Mouse (Mus musculus) ES-Bruce4 (cell line): ENCODE measurements around the gene Mpzl3.

Experiments used
- CTCF ChIP-seq: IDR thresholded peaks from one replicate; pipeline ENCODE4 v1.8.1; 2011; ENCODE audit warnings: low read depth, low read length
- EP300 ChIP-seq: IDR thresholded peaks from 2 replicates; pipeline ENCODE4 v1.6.1; 2011; ENCODE audit warnings: low read depth, low read length; ENCODE audit not compliant: insufficient read depth
- POLR2A ChIP-seq: IDR thresholded peaks from one replicate; pipeline ENCODE4 v1.8.1; 2011; ENCODE audit warnings: low read length; ENCODE audit not compliant: insufficient read depth

DNA sequence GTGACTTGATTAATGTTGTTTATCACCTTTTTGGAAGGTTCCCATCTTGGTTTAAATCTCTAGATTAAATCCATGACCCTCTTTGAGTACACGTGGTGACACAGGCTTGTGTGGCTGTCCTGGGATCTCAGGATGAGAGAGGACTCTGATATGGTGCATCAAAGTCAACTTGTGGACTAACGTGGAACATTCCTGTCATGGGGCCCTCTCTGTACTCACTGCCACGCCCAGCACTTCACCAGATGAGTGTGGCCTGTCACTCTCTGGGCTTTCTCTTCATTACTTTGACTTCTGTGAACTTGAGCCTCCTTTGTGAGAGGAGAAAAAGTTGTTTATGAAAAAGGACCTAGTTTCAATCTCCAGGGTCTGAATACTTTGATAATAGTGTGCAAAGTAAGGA, 16.8 kb downstream of the Mpzl3 start:
- TF ChIP-seq POLR2A (no peak), CTCF (no peak), EP300 (no peak)
